Mouse (Mus musculus) kidney, postnatal 4 days (tissue): ENCODE measurements around the gene G530012D18Rik.
"Not testable (repeated sequence)": the region's sequence is repeated elsewhere in the genome, so short reads cannot be mapped to it uniquely, and the experiment has no call there.

Source experiments
- DNase-seq, 2 experiments: peaks; one replicate each; pipeline ENCODE4 v3.0.0; 2021; ENCODE audit warnings: mixed read lengths in 2 of 2

Gene G530012D18Rik

DNA sequence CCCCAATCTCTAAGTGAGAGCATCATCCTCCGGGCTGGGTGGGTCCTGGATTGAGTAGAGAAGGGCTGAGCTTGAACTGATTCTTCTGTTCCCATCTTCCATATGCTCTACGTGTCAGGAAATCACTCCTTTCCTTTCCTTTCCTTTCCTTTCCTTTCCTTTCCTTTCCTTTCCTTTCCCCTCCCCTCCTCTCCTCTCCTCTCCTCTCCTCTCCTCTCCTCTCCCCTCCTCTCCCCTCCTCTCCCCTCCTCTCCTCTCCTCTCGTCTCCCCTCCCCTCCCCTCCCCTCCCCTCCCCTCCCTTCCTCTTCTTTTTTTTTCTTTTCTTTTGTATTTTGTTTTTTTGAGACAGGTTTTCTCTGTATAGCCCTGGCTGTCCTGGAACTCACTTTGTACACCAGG, at the start of gene G530012D18Rik:
Gene G530012D18Rik (plus strand): TSS at position 301 of the 400 bp plus-strand sequence.
- DNase-seq = not testable (repeated sequence)

DNA sequence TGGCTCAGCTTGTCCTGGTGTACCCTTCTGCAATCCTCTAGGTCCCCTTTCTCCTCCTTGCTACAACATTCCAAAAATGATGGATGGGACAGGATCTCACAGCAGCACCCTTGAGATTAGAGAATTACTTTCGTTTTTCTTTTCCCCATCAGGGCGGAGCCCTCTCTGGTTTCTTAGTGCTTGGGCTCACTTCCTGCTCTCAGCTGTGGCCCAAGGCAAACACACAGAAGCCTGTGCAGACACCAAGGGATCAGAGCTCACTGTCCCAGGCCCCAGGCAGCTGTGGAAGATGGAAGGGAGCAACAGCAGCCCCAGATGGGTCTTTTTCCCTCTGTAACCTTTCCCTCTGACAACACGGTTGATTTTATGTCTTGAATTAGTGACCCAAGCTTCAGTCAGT, 49.1 kb upstream of the G530012D18Rik start:
- peak in 1 of 2 experiments; percentile 2 for DNase-seq

DNA sequence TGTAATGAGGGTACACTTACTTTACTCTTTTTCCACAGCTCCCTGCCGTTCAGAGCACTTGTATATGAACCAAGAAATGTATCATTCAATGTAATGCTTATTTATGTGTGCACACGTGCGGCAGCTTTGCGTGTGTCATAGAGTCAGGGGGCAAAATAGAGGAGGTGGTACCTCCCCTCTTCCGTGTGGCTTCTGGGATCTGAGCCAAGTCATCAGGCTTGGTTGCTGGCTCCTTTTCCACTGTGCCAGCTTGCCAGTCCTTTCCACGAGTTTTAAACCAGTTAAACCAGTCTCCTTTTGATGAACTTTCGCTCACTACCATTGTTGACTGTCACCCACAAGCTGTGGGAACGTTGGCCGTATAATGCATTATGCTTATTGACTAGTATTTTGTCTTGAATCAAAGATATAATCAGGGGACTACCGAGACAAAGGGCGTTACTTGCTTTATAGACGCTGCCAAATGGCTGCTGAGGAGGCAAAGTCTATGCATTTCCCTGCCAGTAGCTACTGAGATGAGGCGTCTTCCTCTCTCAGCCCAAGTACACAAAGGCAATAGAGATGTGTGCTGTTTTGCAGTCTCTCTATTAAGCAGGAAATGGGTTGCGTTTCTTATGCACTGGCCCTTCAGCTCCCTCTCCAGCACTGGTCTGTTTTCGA, 46.9 kb upstream of the G530012D18Rik start:
- DNase-seq = peak in 1 of 2 experiments; percentile 1

DNA sequence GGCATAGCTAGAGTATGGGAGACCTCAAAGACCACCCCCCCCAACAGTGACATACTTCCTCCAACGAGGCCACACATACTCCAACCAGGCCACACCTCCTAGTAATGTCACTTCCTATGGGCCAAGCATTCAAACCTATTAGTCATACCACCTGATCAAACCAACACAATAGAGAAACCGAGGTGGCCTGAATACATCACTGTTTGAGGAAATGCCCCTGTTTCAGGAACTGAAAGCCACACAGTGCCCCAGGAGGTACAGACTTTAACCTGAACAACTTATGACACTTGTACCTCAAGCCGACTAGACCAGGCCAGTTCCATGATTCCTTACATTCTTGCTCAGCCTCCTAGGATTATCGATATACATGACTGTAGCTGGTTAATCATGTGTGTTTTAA, 31.7 kb upstream of the G530012D18Rik start:
- DNase-seq = not testable (repeated sequence)

DNA sequence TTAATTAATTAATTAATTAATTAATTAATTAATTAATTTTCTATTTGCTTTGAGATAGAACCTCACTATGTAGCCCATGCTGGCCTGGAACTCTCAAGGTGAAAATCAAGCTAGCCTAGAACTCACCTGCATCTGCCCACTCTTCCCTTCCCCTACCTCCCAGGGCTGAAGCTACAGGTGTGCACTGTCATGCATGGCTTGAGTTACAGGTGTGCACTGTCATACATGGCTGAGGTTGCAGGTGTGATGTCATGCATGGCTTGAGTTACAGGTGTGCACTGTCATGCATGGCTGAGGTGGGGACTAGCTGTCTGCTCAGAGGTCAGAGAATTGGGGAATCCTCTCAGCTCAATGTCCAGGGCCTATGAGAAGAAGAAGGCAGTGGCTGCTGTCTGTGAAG, 29.0 kb upstream of the G530012D18Rik start:
- not testable (repeated sequence) for DNase-seq

DNA sequence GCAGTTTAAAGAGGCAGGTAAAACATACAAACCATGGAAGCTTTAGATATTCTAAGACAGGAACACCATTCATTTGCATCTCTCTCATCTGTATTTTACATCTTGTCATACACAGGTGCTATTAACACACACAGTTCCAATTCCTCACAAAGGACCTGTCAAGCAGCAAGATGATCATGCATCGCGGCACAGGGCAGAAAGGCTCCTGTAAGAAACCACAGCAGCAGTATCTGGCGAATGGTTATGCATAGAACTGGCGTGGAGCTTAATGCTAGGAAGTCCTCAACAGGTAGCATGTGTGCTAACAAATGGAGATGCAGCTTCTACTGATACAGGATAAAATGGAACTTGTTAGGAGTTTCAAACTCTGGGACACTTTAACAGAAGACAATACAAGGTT, 20.2 kb upstream of the G530012D18Rik start:
- peak; percentile 4 to 5 for DNase-seq

DNA sequence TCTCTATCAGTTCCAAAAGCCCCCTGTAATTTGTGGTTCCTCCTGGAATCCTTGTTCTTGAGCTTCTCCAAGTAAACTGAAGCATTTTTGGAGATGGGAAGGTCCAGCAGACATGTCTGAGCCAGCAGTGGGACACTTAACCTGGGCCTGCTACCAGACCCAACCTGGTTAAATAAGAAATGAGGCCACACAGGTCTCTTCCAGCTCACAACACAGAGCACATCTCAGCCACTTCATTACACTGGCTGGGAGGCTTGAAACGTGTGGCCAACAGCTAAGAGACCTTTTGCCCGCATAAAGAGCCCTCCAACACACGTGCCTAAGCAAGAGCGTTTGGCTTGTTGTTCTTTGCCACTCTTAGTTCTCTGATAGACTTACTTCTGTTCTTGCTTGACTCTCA, 1.9 kb upstream of the G530012D18Rik start:
- not testable (repeated sequence) for DNase-seq

DNA sequence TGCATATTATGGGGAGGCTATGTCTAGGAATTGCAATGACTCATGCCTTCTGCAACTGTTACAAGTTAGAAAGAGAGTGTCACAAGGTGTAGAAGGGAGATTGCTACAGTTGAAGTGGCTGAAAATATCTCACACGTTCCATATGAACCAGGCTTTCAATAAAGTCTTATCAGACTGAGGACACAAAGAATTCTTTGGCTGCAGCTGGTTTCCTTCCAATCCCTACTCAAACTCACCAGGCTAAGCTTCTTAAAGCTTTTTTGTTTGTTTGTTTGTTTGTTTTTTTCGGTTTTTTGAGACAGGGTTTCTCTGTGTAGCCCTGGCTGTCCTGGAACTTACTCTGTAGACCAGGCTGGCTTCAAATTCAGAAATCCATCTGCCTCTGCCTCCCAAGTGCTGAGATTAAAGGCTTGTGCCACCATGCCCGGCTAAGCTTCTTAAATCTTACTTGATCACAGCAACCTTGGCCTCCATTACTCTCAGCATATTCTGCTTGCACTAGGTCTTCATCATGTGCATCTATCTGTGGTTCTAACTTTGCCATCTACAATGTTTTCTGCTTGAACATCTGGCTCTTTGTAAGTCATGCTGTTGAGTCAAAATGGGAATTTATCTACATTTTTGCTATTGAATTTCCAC, 3.0 kb downstream of the G530012D18Rik start:
- DNase-seq = not testable (repeated sequence)

DNA sequence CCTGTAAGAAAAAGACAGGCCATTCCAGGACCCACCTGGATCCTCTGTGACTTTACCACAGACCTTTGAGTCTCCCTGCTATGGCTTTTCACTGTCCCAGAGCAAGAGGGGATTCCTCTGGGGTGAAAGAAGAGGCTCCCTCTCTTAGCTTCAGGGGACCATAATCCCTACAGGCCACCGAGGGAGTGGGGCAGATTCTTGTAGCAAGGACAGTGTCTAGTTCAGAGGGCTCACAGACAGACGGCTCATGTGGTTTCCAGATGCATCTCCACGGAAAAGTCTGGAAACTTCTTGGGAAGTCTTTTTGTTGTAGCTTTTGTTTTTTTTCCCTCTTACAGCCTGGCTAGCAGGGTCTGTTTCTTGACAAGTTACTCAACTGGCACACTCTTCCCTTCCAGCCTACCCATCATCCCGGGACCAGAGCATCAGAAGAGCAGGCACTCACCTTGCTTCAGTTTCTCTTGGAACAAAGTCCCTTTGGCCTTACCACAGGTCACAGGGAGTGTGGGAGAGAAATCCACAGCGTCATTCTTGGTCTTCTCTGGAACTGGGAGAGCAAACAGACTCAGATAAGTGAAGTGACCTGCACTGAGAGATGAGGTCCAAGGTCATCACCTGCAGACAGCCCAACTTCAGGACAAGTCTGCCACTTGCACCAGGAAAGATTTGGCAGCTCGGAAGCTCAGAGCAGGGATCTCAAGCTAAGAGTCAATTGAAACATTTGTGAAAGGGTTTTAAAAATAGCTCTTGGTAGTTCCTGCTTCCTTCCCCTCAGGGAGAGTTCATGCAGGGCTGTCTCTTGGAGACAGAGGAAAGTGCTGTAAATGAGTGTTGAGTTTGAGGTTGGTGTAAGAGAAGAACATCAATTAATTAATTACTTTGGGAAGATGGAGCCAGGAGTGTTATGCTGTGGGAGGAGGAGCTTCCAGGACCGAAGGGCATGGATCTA, 4.0 kb downstream of the G530012D18Rik start:
- DNase-seq = not testable (repeated sequence)

DNA sequence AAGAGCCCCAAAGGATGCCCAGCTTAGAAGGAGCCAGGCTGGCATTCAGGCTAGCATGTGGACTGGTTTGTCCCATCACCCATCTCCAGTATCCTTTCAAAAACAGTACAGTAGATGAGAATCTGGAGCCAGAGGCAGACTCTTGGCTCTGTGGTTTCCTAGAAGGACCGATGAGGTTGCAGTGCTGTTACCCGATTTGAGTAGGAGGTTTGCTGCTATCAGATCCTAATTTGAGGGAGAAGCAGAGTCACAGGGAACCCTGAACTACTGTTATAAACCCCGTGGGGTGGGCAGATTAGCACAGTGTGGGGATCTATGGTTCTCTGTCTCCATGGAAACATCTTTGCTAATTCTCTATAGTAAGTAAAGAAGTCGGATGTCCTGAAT, 4.7 kb downstream of the G530012D18Rik start:
- not testable (repeated sequence) for DNase-seq

DNA sequence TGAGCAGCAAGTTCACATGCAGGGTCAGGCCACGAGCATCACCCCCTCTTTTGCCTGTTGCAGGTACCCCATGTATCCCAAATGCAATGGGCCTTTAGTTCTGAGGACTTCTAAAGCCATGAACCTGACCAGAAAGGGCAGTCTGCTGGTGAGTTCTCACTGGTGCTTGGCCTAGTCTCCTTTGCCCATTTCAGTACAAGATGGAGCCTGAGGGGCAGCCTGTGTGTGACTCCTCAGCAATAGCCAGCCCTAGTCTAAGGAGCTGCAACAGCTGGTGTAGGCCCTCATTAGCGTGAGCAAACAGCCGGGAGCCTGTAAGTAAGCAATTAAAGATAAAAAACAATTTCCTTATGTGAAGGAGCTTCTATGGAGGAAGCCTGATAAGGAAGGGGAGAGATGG, 5.1 kb downstream of the G530012D18Rik start:
- DNase-seq = not testable (repeated sequence)

DNA sequence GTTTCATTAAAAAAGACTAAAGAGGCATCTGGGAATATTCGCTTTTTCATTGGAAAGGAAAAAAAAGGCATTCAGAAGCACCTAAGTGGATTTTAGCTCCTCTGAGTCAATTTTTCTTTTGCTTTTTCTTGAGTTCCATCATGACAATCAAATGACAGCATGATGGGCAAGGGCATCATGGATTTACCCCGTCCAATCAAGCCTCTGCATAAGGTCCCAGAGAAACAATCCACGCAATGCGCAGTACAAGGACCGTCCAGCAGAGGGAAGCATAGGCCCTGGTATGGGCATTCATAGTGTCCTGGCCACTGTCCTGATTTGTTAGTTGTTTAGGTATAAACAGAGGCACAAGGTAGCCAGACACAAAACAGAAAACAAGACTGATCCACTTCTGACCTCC, 6.0 kb downstream of the G530012D18Rik start:
- not testable (repeated sequence) for DNase-seq

DNA sequence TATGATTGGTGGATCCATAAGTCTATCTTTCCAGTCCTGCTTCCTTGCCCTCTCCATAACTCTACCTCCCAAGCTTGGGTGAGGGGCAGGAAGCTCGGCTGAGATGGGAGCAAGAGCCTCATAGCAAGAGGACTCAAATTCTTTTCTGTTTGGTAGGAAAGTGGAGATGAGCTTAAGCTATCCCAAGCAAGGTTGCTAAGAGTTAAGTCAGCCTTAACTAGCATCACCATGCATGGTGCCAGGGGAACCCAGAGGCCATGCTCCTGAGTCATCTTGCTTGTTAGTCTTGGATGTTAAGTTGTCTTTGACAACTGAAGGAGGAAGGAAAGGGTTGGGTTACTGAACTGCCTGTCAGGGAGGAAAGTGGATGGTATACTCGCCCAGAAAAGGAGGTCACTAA, 13.2 kb downstream of the G530012D18Rik start:
- DNase-seq = not testable (repeated sequence)

DNA sequence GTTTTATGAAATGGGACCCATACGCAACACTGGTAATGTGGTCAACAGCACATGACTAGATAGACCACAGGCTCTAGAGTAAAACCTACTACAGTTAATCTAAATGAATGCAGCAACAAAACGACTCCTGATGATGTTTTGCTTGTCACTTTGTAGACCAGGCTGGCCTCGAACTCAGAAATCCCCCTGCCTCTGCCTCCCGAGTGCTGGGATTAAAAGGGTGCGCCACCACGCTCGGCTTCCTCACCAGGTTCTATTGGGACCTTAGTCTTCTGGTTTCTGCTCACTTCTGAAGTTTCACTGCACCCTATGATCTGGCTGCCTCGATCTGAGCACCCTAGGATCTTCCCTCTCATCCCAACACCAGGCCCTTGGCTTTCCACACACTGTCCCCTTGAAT, 17.1 kb downstream of the G530012D18Rik start:
- DNase-seq = not testable (repeated sequence)

DNA sequence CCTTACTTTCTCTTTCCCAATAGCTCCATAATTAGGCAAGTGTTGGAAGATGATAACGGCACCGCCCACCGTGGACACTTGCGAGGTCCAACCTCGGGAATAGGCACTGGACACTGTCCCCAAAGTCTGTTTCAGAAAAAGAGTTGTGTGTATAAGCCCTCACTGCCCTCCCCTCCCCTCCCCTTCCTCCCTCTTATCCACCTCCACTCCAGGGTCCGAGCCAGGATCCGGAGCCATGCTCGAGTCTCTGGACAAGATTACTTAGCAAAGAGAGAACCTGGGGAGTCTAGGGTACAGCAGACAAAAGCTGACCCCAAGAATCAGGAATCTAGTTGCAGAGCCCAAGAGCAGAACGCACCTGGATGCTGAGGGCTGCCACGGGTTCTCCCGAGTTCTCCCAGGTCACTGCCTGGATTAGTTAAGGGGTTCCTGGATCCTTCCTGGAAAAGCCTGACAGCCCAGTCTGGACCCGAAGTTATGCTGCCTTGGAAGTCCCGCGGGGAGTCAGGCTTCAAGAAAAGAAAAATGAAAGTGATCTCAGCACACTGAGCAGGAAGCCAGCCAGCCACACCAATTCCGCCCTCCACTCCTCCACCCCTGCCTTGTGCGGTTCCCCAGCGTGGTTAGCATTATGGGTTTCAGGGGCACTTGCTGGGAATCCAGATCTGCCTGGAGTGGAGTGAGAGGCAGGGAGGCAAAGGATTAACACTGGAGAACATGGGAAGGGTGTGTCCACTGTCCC, 23.0 kb downstream of the G530012D18Rik start, which contains the start of gene Sp110:
Gene Sp110 (minus strand): TSS at position 547 of the 742 bp plus-strand sequence.
- DNase-seq = not testable (repeated sequence)

DNA sequence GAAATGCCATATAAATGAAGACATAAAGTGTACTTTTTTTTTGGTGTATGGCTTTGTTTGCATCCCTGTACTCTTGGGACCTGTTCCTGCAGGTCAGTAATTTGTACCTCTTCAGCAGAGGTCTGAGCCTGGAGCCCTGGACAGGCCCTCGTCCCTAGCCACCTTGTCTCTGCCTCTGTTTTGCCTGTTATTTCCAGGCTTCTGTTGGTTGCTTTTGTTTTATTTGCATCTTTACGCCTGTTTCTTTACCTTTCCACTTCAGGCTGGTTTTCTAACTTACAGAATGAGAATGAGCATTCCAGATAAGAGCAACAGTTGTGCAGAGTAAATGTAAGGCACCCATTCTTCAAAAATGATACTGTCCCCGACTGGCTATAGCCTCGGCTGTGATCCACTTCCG, 24.6 kb downstream of the G530012D18Rik start, which contains the start of gene Sp140:
Gene Sp140 (plus strand): TSS at position 301 of the 400 bp plus-strand sequence.
- DNase-seq = not testable (repeated sequence)

DNA sequence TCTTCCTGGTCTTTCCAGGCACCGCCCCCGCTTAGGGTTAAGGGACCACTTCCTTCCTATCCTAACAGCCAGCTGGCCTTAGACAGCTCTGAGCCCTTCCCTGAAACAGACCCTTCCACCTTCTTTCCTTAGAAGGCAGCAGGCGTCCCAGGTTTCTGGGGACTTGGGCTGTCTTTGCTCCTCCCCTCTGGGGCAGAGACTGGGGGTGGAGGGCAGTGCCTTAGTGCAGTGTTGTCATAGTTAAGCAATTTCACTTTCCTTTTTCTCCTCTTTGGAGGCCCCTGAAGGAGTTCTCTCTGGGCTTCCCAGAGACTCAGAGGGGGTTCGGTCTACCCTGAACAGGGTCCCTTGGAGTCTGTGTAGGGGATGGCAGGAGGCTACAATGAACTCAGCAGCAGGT, 25.3 kb downstream of the G530012D18Rik start:
- peak; percentile 3 to 14 for DNase-seq

DNA sequence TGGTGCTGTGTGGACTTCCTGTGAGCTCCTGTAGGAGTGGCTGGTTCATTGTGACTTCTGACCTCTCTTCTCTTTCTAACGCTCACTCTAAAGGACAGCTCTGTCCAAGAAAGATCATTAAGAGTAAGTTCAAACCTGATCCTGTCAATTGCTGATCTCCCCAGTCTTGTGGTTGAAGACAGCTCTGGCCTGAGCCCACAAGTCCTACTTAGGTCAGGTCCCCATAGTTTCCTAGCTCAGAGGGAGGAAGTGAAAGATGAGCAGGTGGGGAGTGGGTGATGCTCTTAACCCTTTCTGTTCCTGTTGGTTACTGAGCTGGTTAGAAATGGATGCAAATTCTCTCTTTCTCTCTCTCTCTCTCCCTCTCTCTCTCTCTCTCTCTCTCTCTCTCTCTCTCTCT, 28.9 kb downstream of the G530012D18Rik start:
- DNase-seq = not testable (repeated sequence)

DNA sequence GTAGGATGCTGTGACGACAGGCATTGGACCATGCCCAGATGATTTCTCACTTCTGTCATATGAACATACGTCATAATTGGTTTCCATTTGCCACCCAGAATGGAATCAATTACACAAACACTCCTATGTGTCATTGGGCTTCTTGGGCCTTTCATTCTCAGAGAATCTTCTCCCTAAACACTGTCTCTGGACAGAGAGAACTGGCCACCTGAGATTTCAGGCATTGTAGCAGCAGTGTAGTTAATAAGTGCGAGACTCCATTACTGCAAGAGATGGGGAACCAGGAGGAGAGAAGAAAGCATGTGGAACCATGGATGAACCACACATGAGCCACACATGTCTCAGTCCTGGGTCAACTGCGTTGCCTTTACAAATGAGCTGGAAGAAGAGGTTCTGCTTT, 32.9 kb downstream of the G530012D18Rik start:
- not testable (repeated sequence) for DNase-seq

DNA sequence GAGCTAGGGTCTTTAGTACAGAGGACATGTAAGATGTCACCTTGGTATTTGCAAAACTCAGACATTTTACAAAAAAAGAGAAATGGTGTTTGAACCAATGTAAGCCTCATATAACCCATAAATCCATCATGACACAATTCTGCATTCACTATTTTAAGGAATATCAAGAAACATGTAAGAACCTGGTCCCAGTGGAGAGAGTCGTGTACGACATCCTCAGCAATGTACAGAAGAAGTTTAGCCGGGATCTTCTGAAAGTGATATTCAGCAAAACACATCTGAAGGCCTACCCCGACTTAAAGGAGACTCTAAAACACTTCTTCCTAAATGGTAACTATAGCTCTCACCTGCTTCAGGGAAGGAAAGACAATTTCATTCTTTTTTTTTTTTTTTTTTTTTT, 35.1 kb downstream of the G530012D18Rik start:
- peak in 1 of 2 experiments; percentile 3 for DNase-seq

DNA sequence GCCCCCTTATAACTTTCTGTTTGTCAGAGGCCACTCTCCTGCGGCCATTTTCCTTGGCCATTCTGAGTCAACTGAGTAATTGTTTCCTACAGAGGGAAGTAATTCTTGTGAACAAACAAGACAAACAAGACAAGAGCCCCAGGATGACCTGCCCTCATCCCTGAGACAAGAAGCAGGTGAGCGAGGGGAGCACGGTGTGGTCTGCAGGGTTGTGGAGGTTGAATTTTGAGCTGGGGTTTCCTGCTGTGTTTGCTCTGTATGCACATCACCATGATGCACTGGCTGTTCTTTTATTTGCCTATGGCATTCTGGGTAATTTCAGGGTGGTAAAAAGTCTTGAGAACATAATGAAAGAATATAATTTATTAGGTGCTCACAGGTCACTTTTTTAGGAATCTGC, 39.6 kb downstream of the G530012D18Rik start:
- DNase-seq = not testable (repeated sequence)

DNA sequence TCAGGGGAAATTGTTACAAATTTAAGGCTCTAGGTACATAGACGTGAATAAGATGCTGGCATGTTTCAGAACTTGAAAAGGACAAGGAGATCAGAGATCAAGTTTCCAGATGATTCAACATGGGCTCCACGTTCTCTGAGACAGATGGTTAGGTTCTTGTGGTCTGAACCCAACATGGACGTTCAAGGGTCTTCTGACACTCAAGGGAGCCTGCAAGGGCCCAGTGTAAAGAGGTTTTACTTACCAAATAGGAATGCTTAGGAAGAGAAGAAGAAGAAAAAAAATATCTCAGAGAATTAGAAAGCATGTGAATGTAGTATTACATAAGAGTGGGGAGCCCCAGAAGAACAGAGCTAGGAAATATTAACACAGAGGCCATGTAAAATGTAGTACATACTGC, 40.3 kb downstream of the G530012D18Rik start:
- DNase-seq = not testable (repeated sequence)
